Mouse (Mus musculus) gastrocnemius, adult 8-10 months (tissue): ENCODE results near the gene Tmem229b. TPM values are rescaled to one million over a fixed set of nuclear protein-coding genes. Genes with fewer than 3 reads are reported as not detected.
"Not testable (repeated sequence)": the region's sequence is repeated elsewhere in the genome, so short reads cannot be mapped to it uniquely, and the experiment has no call there.

Experiments
- DNase-seq, 2 experiments: peaks; one replicate each; pipeline ENCODE4 v3.0.0; 2022; ENCODE audit warnings: low spot score in 2 of 2
- total RNA-seq, 4 experiments: library from RNA; stranded (reverse); gene quantifications; 2 replicates each; pipeline ENCODE4 v1.2.4; 2022

The Tmem229b gene
- total RNA-seq, 4 experiments from 2014 or later: 1.8 to 6.6 (median 3.4) TPM

DNA sequence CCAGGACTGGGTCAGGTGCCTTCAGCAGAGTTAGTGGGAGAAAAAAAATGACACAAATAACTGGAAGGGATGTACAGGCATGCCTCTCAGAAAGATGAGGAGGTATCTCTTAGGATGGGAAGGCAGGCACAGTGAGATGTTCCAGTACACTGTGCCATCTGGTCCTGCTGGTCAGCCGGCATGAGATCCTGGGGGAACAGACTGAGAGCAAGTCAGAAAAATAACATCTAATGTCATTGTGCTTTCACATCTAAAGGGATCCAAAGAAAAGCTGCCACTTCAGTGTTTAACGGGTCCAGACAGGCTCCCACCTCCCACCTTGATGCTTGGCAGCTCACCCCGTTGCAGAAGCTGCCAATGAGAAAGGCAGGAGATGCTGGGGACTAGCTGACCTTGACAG, 54.9 kb downstream of the Tmem229b start:
- DNase-seq: no peak

DNA sequence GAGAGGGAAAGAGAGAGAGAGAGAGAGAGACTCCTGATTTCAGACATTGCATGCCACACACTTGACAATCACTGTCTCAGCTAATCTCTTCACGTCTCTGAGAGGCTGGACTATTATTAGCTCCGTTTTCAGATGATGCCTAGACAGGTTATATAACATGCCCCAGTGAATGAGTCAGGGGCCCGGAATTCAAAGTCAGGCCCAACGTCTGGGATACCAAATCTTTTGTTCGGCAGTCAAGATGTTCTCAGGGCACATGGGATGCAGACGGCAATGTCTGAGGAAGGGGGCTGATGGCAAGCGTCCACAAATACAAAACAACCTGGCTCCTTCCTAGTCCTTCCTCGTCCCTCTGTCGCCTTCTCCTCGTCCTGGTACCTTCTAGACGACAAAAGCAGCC, 55.4 kb downstream of the Tmem229b start:
- no peak for DNase-seq

DNA sequence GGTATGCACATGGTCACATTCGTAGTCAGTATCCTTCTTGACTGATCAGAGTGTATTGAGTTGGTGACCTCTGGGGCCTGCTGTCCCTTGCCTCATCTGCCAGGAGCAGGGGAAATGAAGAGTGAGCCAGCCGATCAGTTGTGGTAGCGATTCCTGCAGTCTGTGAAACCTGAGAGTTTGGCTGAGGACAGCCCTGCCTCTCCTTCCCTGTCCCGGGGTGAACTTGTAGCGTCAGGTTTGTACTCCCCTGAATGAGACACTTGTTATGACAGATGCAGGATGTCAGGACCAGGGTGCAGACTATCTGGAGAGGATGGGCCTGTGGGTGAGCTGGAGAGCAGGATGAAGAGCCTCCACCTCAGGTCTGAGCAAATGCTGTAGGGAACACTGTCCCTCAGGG, 59.8 kb downstream of the Tmem229b start:
- peak; percentile 26 to 55 for DNase-seq

DNA sequence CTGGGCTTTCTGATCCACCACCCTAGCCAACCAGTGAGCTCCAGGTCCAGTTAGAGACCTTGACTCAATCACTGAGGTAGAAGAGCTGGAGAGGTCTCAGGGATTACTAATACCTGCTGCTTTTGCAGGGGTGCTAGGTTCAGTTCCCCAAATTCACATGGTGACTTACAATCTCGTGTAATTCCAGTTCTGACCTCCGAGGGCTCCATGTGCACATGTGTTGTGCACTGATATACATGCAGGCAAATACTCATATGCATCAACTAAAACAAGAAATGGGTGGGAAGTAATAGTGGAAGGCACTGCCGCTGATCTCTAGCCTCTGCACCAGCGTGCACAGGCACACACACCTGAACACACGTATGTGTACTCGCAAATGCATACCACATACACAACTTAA, 60.3 kb downstream of the Tmem229b start:
- no peak for DNase-seq

DNA sequence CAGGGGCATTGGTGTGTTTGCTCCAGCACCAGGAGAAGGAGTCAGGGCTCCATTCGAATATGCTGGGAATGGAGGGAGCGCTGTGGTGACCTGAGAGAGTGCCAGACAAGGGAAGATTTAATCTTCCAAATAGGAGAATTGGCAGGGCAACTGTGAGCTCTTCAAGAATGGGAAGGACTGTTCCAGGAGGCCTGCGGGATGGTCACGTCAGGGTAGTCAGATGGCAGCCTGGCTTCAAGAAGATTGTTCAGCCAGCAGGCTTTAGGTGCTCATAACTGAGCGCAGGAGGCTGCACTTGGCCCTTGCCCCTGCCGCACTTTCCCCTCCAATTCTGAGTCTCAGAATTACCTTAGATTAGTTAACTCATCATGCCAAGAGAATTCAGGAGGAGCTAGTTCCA, 64.5 kb downstream of the Tmem229b start:
- no peak for DNase-seq

DNA sequence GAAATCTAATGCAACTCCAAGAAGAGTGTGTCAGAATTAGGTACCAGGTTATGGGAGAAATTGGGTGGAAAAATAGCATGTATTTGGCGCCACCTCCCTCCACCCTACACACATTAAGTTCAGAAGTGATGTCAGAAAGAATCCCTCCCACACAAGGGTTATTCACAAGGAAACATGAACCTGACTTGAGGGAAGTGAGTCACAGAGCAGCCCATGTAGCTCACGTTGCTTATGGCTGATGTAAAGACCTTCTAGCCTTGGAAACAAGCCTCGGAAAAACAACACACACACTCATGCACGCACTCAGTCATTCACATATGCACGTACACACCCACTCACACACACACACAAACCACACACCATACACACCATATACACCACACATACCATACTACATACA, 67.3 kb downstream of the Tmem229b start:
- no peak for DNase-seq

DNA sequence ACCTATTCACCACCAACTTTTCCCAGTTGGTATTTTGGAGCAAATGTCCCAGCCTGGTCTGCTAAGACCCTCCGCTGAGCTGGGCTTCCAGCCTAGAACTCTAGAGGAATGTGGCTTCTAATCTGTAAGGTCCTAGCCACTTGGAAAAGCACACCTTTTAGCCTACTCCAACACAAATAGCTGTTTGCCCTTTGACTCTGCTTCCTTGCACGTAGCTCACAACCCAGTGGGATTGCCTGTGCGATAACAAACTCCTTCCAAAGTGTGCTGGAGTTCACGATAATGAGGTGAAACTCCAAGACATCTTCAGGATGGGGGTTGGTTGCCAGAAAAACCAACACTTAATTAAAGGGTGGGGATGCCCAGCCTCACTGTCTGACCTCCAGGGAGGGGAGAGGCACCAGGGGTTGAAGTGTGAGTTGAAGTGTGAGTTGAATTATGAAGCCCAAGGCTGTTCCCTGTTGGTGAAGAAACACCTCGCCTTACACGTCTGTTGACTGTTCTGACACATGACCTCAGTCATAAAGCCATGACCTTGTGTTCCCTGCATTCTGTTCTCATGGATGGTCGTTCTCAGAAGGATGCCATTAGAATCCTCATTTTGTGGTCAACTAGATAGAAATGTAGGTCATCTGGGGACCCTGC, 67.9 kb downstream of the Tmem229b start:
- no peak for DNase-seq

DNA sequence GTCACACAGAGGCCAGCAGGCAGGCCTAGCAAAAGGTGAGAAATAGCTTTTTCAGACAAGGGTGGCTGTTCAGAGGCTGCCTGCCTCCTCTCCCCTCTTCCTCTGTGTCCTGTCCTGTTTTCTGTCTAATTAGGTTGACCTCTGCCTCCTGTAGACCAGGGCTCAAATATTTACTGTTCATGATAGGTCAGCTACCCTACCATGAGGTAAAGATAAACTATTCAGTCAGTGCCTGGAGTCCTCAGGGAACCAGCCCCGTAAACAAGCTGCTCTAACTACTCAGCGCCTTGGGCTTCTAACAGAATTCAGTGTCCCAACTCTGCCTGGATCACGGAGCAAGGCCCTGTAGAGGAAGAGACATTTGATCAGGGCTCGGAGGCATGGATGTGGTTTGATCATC, 70.9 kb downstream of the Tmem229b start:
- no peak for DNase-seq

DNA sequence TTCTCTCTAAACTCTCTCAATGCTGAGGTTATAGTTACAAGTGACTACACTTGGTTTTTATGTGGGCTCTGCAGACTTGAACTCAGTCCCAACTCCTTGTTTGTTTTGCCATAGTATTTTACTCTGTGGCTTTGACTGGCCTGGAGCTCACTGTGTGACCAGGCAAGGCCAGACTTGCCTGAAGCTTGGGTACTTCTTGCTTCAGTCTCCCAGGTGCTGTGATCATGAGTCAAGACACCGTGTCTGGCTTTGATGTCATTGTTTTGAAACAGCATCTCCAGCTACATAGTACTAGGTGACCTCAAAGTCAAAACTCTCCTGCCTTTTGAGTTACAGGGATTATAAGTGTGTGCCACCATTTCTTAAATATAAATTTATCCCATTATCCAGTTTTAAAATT, 77.5 kb downstream of the Tmem229b start:
- no peak for DNase-seq

DNA sequence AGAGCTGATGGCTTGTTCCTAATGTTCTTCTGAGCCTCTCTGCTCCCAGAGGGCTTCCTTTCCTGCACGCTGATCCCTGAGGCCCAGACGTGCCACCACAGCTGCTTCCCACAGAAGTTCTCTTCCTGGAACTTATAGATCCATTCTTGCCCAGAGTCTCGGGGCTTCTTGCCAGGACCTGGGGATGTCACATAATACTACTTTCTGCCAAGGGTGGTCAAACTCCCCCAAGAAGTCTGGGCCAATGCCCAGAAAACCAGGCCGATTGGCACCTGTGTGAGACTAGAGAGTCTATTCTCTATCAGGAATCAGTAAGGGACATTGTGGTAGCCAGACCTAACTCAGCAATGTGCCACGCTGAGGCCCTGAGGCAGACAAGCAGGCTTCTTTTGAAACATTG, 80.1 kb downstream of the Tmem229b start:
- no peak for DNase-seq

DNA sequence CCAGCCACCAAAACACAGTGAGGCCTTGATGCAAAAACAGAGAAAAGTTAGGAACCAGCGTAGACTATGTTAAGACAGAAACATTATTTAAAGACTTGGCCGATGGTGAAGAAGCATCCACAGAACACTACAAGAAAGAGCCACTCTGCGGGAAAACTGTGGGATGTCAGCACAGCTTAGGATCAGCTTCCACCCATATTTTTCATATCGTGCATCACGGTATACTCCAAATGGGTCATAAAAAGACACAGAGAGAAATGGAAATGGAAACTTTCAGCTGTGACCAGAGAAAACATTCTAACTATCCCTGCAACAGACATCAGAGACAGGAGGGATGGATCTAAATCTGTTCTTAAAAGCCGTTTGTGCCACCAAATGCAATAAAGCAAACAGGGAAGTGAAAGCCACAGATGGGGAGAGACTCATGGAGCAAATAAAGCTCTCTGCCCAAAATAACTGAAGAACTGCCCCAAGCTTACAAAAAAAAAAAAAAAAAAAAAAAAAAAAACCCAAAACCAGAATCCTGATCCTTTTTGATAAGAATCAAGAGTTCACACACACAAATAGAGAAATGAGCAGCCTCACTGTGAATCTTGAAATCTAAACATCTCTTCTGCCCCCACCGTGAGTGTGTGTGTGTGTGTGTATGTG, 83.8 kb downstream of the Tmem229b start:
- DNase-seq: no peak

DNA sequence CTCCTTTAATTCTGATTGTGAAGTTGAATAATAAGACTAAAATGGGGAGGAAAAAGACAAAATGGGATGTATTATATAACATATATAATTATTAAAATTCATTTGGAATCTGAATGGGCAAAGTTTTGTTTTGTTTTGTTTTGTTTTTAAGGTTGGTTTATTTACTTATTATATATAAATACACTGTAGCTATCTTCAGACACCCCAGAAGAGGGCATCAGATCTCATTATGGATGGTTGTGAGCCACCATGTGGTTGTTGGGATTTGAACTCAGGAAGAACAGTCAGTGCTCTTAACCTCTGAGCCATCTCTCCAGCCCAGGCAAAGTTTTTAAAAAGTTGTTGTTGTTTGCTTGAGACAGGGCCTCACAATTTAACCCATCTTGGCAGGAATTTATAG, 84.5 kb downstream of the Tmem229b start:
- not testable (repeated sequence) for DNase-seq

DNA sequence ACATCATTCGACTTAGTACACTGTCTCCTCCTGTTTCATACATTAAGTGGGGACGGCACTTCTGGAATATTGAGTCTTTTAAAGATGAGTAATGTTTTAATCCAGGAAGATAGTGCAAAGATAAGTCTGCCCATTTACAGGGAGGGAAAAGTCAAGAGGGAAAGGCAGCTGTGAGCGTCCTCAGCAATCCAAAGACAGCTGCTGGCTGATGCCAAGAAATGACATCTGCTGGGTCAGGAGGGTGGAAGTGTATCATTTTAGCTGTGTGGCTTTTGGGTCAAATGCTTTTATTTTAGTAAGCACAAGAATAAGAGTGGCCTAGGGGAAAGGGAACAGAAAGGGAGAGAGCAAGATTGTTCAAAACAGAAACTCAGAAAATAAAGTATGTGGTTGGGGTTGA, 85.4 kb downstream of the Tmem229b start:
- DNase-seq: no peak

DNA sequence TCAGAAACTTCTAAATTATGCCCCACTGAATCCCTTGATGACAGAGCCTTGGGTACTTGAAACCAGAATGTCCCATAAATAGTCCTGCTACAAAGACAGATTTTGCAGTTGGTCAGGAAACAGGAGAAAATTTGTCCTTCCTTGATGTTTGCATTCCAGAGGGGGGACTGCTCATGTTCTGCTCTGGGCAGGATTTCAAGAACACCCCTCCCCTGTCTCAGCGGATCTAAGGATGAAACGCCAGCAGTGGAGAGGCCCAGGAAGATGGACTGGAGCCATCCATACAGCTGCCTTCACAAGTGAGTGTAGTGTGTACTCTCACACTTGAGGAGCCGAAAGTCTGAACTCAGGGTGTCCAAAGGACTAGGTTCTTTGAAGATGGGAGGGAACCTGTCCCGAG, 86.0 kb downstream of the Tmem229b start:
- DNase-seq: no peak

DNA sequence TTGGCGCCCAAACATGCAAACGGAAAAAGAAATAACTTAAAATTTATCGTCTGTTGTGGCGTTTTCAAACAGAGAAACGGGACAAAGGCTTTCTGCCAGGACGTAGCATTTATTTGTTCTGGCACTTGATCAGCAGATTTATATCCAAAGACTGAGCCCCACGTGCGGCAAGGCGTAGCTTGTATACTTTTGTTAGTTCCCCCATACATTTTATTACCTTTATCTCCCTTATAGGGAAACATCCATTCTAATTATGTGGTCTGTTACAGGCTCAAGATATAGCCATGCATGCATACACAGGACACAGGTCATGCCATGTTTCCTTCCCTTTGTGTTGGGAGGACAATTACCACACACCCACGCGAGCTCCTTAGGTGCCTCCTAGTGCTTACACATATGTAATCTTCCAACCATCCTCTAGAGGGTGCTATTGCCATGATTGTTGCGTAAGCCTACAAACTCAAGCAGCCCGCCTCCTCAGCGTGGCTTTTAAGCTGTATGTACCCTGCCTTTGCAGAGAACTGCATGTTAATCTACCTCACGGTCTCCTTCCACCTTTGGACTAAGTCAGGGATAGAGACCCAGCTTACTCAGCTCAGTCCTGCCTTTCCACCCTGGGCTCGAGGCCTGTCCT, 88.2 kb downstream of the Tmem229b start:
- DNase-seq: peak; percentile 17 to 37

DNA sequence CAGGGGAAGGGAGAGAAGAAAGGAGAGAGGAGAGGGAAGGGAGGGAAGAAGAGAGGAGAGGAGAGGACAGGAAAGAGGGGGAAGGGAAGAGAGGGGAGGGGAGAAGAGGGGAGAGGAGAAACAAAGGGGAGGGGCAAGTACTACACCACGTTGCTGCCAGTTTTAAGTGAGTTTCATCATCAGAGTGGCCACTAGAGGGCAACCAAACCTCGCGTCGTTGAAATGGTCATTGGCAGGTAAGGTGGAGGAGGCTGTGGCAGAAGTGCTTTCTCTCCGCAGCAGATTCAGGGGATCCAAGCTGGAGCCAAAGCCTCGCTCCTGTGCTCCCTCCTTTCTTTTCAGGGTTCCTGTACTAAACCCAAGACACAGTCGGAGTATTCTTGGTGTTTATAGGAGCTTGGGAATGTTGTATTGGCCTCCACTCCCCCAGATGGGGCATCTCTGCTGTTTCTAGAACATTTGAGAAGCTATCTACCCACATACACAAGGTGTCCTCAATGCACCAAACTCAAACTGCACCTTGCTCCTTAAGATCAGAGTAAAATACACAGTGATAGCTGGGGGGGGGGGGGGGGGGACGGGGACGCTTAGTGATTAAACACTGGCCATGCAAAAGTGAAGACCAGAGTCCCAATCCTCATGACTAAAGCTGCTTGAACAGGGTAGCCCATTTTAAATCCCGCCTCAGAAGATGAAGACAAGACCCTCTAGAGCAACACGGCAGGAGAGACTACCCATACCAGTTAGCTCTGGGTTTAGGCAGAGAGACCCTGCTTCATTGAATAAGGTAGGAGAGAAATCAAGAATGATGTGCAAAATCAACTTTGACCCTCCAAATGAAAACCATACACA, 89.0 kb downstream of the Tmem229b start:
- peak; percentile 72 to 73 for DNase-seq

DNA sequence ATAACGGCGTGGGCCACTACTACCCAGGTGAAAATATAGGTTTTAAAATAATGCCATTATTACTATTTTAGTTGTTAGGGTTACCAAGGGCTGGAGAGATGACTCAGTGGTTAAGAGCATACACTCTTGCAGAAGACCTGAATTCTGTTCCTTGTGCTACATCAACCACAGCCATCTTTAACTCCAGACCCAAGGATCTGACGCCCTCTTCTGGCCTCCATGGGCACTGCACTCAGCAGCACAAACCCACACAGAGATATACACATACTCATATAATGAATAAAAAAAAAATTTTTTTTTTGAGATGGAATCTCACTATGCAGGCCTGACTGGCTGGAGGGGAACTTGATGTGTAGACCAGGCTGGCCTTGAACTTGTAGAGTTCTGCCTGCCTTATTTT, 91.1 kb downstream of the Tmem229b start:
- no peak for DNase-seq

DNA sequence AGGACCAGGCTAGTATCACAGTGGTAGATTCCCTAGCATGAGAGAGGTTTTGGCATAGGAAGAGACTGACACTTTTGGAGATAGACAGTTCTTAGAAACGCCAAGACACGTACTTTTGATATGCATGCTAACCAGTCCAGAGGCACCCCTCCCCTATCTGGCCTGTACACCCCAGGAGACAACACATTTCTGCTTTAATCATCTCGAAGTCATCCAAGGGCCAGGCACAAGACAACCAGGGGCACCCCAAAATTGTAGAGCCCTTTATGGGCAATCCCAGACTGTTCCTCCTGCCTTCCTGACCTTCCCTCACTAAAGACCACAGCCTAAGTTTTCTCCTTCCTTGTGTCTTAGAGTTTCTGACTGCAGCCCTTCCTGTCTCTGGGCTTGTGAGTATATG, 91.9 kb downstream of the Tmem229b start:
- DNase-seq: no peak

DNA sequence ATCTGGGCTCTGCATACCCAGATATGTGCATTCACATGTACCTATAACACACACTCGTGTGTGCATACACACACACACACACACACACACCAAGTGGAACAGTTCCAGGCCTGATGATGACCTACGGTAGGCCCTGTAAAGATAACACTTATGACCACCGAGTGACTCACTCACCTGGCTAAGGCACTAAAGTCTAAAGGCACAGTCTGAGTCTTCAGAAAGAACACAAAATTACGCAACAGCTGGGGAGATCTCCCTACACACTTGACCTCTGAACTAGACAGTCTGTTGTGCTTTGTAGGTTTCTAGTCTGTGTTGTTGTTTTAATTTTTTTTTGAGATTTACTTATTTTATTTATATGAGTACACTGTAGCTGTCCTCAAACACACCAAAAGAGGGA, 93.0 kb downstream of the Tmem229b start:
- DNase-seq: no peak
